In genomic region chr14:31323849-31324792, GRCm38 (mm10) we compare ENCODE assay signal across 8 mouse cellular contexts. TPM values are rescaled to one million over a fixed set of nuclear protein-coding genes. Genes with fewer than 3 reads are reported as not detected.
DNase-seq lines count a peak whose midpoint lies in the region; ATAC-seq lines count a peak whose summit lies in the region.

Gene Dnah1 (minus strand): TSS chr14:31323896.

- WGBS in forebrain, embryonic 10.5 days, result 35% methylated on average over 28 of the region's 28 CpGs

- intact Hi-C loops in heart, postnatal 36 days (cut with DNase I), result no loop called here

- peaks cover 14% of the 10 kb centered on the region for H3K4me1 ChIP-seq in forebrain, embryonic 10.5 days

- no peaks in the 10 kb centered on the region for H3K36me3 ChIP-seq in forebrain, embryonic 10.5 days (replicated peaks)

- ATAC-seq in activated CD4-positive, CD25-positive, alpha-beta regulatory T cell, adult 4 months, result peak; percentile 49
- ATAC-seq in megakaryocyte-erythroid progenitor cell, adult 5-6 weeks (replicated peaks; ENCODE audit: low FRiP score, low TSS enrichment, poor library complexity, severe bottlenecking), result peak; percentile 62

- peak within 1 kb of the TSS; percentile 49 for H3K4me3 ChIP-seq in forebrain, embryonic 10.5 days

- peak within 1 kb of the TSS; percentile 77 for H3K27ac ChIP-seq in forebrain, embryonic 10.5 days

- H3K27me3 ChIP-seq in forebrain, embryonic 10.5 days (ENCODE audit: poor library complexity, severe bottlenecking), result 0 out of 2 replicates have a peak, but pooled peaks cover 13% of the 10 kb centered on the region

- DNase-seq in CD4-positive helper T cell, adult 2 months (ENCODE audit: low read depth, low spot score), result peak; percentile 36
- peak; percentile 37 for DNase-seq in forebrain, embryonic 10.5 days (ENCODE audit: extremely low spot score, low spot score)
- peak; percentile 29 to 54 for DNase-seq in heart, postnatal 36 days
- DNase-seq in layer of hippocampus, postnatal 14 days (ENCODE audit: low spot score in 2 of 2), result peak; percentile 6 to 15
- peak; percentile 66 to 75 for DNase-seq in spleen, adult 18-20 months
- no peak for DNase-seq in cerebellum, adult 8-10 months

- no peaks in the 10 kb centered on the region for H3K9me3 ChIP-seq in forebrain, embryonic 10.5 days

RNA-seq across cellular contexts. Expression of gene Dnah1, which starts in this region (rescaled TPM):
- under 1 TPM in 1 of 2 experiments, not detected in 1; 0.04 TPM for polyA plus RNA-seq in activated CD4-positive, CD25-positive, alpha-beta regulatory T cell, adult 4 months (2017; shearing (Covaris generic))
- polyA plus RNA-seq in forebrain, embryonic 10.5 days (2016; fragmentation: Nextera tagmentation; extraction: Ambion mirVana), result 5.4 and 6.3 TPM in 2 replicates
- total RNA-seq in heart, postnatal 36 days (2021), result under 1 TPM in 1 of 2 experiments, not detected in 1; 0.06 TPM
- 1 to 10 TPM; 2.4 TPM for total RNA-seq in layer of hippocampus, postnatal 14 days (2021)
- 0.59 TPM in 1 of 2 replicates, not detected in the other for total RNA-seq in megakaryocyte-erythroid progenitor cell, adult 5-6 weeks (2014; fragmentation: Nextera tagmentation)
- total RNA-seq in megakaryocyte-erythroid progenitor cell, adult 5-6 weeks (2017), result 0.04 TPM in 1 of 2 replicates, not detected in the other

Comparison
In these comparisons a context has a peak if more than half of its experiments do, and no peak if none do; other contexts are left out.
1. Peak in ATAC-seq in activated CD4-positive, CD25-positive, alpha-beta regulatory T cell, adult 4 months; RNA of the gene not detected or under 1 TPM.
2. Peak in DNase-seq in heart, postnatal 36 days; RNA of the gene not detected or under 1 TPM.
3. Peak in ATAC-seq in megakaryocyte-erythroid progenitor cell, adult 5-6 weeks; RNA of the gene not detected or under 1 TPM.